Mouse (Mus musculus): ENCODE measurements at regions not wholly inside any gene's neighbourhood (a gene's known extent, or its start where the extent isn't known, plus 50 kb on each side); places are given as distances from the start of the nearest gene placed in this dataset.
A peak's percentile ranks its signal among the peaks of the same experiment; 100 is the strongest.
"Not testable (repeated sequence)": the region's sequence is repeated elsewhere in the genome, so short reads cannot be mapped to it uniquely, and the experiment has no call there.

- not testable (repeated sequence) for H3K9me3 ChIP-seq (ENCODE audit: control insufficient read depth, low read length); H3K9ac ChIP-seq (ENCODE audit: low read depth, low read length); ATAC-seq (ENCODE audit: low read depth); H3K4me2 ChIP-seq (ENCODE audit: low read depth, low read length); H3K27ac ChIP-seq (replicated peaks; ENCODE audit: low read depth, low read length); H3K4me1 ChIP-seq (ENCODE audit: control insufficient read depth, insufficient read depth, low read length); H3K36me3 ChIP-seq (ENCODE audit: control insufficient read depth, insufficient read depth, low read length); DNase-seq (ENCODE audit: low spot score); H3K4me3 ChIP-seq (ENCODE audit: low read depth, low read length); H3K27me3 ChIP-seq (replicated peaks; ENCODE audit: control insufficient read depth, insufficient read depth, low read length)
- 85% methylated on average over 10 of the region's 10 CpGs for WGBS
Observed at GRCm38 (mm10) chrX:154717526-154717925, 138.4 kb upstream of the Samt2 start.

DNA sequence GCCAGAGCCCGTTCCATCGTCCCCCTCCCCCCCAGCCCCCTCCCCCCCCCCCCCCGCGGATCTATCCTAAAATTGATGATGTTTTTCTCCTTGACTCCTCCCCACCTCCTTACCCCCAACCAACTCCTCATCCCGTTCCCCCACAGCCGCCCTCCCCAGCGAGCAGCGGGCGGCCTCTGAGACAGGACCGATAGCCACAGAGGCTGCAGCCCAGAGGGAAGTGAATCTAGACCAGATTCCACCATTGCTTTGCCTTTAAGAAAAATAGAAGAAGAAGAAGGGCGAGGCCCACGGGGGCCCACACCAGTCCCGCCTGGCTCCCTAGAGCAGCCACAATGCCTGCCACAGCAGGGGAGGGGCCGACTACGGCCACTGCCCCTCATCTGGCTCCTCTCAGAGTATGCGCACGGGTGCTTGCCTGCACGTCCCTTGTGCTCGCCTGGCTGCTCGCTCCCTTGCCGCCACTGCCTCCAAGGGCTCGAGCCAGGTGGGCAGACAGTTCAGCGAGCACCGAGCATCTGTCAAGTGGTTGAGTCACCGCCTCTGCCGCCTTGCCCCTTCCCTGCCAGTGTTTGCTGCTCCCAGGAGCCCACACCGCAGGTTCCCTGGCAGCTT, 134.6 kb upstream of the Samt2 start:
- Histone ChIP-seq H3K36me3 (ENCODE audit: control insufficient read depth, insufficient read depth, low read length) (no peaks in the 10 kb centered on the region), H3K27me3 (replicated peaks; ENCODE audit: control insufficient read depth, insufficient read depth, low read length) (no peaks in the 10 kb centered on the region), H3K9me3 (ENCODE audit: control insufficient read depth, low read length) (no peaks in the 10 kb centered on the region), H3K4me1 (ENCODE audit: control insufficient read depth, insufficient read depth, low read length) (no peaks in the 10 kb centered on the region), H3K4me2 (ENCODE audit: low read depth, low read length) (peak overlapping the region; percentile 33), H3K9ac (ENCODE audit: low read depth, low read length) (no peak overlapping the region), H3K27ac (replicated peaks; ENCODE audit: low read depth, low read length) (no peak overlapping the region), H3K4me3 (ENCODE audit: low read depth, low read length) (no peak overlapping the region)
- no peak for ATAC-seq (ENCODE audit: low read depth)
- no peak for DNase-seq (ENCODE audit: low spot score)
- WGBS = 48% methylated on average over 21 of the region's 27 CpGs

DNA sequence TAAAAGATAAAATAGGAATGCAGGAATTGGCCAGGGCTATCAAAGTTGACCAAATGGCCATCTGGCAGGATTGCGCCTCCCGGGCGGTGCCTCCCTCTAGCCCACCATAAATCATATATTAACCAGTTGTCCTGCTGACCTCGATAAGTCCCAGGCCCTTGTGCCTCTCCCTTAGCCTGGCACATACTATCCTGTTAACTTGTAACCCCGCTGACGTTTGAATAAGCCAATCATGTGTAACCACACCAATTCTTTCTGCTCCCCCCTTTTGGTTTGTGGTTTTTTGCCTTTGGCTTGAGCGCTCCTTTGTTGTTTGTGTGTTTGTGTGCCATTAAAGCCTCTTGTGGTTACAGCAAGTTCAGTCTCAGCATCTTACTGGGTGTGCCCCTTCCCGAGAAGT, 133.4 kb upstream of the Samt2 start:
- not testable (repeated sequence) for H3K27me3 ChIP-seq (replicated peaks; ENCODE audit: control insufficient read depth, insufficient read depth, low read length); H3K4me1 ChIP-seq (ENCODE audit: control insufficient read depth, insufficient read depth, low read length); H3K4me3 ChIP-seq (ENCODE audit: low read depth, low read length); H3K36me3 ChIP-seq (ENCODE audit: control insufficient read depth, insufficient read depth, low read length); ATAC-seq (ENCODE audit: low read depth); H3K9me3 ChIP-seq (ENCODE audit: control insufficient read depth, low read length); H3K27ac ChIP-seq (replicated peaks; ENCODE audit: low read depth, low read length); H3K9ac ChIP-seq (ENCODE audit: low read depth, low read length); H3K4me2 ChIP-seq (ENCODE audit: low read depth, low read length); DNase-seq (ENCODE audit: low spot score)
- WGBS = 87% methylated on average over 8 of the region's 8 CpGs

DNA sequence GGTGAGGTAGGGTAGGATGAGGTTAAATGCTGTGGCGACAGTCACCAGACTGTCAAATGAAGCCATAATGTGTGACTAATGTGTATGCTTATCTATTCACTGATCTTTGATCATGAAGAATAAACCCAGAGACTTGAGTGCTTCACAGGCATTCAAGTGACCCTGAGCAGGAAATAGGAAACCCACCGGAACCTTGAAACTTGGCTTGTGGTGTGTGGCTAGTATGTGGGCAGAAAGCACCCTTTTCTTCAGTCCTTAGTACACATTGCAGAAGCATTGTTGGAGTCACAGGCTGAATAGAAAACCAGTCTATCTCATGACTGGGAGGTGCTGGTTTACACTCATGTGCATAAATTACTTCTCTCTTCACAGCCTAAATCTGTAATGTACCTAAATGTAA, 91.4 kb upstream of the Samt2 start:
- not testable (repeated sequence) for ATAC-seq (ENCODE audit: low read depth); H3K9ac ChIP-seq (ENCODE audit: low read depth, low read length)
- 90% methylated on average over 1 of the region's 2 CpGs for WGBS

More for the DNA sequence above, 91.4 kb upstream of the Samt2 start:
- not testable (repeated sequence) for H3K9me3 ChIP-seq (ENCODE audit: control insufficient read depth, low read length); H3K27me3 ChIP-seq (replicated peaks; ENCODE audit: control insufficient read depth, insufficient read depth, low read length); H3K36me3 ChIP-seq (ENCODE audit: control insufficient read depth, insufficient read depth, low read length); H3K27ac ChIP-seq (replicated peaks; ENCODE audit: low read depth, low read length); DNase-seq (ENCODE audit: low spot score); H3K4me2 ChIP-seq (ENCODE audit: low read depth, low read length); H3K4me3 ChIP-seq (ENCODE audit: low read depth, low read length); H3K4me1 ChIP-seq (ENCODE audit: control insufficient read depth, insufficient read depth, low read length)

Data from embryonic facial prominence, embryonic 14.5 days (tissue).